Mouse (Mus musculus) liver, embryonic 11.5 days (tissue): Measurements from ENCODE around the gene Gm28305. TPM values are rescaled to one million over a fixed set of nuclear protein-coding genes. Genes with fewer than 3 reads are reported as not detected.
A peak's percentile ranks its signal among the peaks of the same experiment; 100 is the strongest.

Experiments
- ATAC-seq: fragments of 200-750 bp; cut with Nextera tagmentation; replicated peaks from 2 replicates; pipeline ENCODE4 v1.8.0; 2017; ENCODE audit warnings: moderate number of reproducible peaks, mild to moderate bottlenecking, moderate TSS enrichment, moderate library complexity; ENCODE audit not compliant: low FRiP score
- DNase-seq: peaks from one replicate; pipeline ENCODE4 v3.0.0-alpha.2; 2017; ENCODE audit warnings: low spot score
- H3K27ac ChIP-seq: fragments of 300-500 bp; sonication (generic); 2 replicates; pipeline ENCODE4 v1.5.1; 2014; ENCODE audit warnings: mild to moderate bottlenecking, low read depth, low read length, control low read depth
- H3K27me3 ChIP-seq: fragments of 300-500 bp; sonication (generic); replicated peaks from 2 replicates; pipeline ENCODE4 v1.6.1; 2014; ENCODE audit warnings: low read length, mixed read lengths; ENCODE audit not compliant: control insufficient read depth, insufficient read depth
- H3K36me3 ChIP-seq: fragments of 300-500 bp; sonication (generic); 2 replicates; pipeline ENCODE4 v1.6.1; 2014; ENCODE audit warnings: mild to moderate bottlenecking, low read length, moderate library complexity, mixed read lengths; ENCODE audit not compliant: control insufficient read depth, insufficient read depth
- H3K4me1 ChIP-seq: fragments of 300-500 bp; sonication (generic); replicated peaks from 2 replicates; pipeline ENCODE4 v1.6.1; 2014; ENCODE audit warnings: low read length, mixed read lengths; ENCODE audit not compliant: control insufficient read depth, insufficient read depth
- H3K4me2 ChIP-seq: fragments of 300-500 bp; sonication (generic); 2 replicates; pipeline ENCODE4 v1.6.1; 2014; ENCODE audit warnings: mild to moderate bottlenecking, control low read depth, moderate library complexity
- H3K4me3 ChIP-seq: fragments of 300-500 bp; sonication (generic); 2 replicates; pipeline ENCODE4 v1.5.1; 2014; ENCODE audit warnings: low read depth, low read length, control low read depth
- H3K9ac ChIP-seq: fragments of 300-500 bp; sonication (generic); 2 replicates; pipeline ENCODE4 v1.6.1; 2014; ENCODE audit warnings: low read depth, low read length, control low read depth
- H3K9me3 ChIP-seq: fragments of 300-500 bp; sonication (generic); 2 replicates; pipeline ENCODE4 v1.6.1; 2016; ENCODE audit warnings: low read length, inconsistent platforms, mixed read lengths; ENCODE audit not compliant: control insufficient read depth
- WGBS: fragments of 180-500 bp; shearing (Covaris S2); extraction: QIAGEN DNeasy Blood & Tissue Kit; methylation state at CpG from one replicate; pipeline ENCODE4 v1.1.7; 2014; 5-methylcytosine and 5-hydroxymethylcytosine counted together
- polyA plus RNA-seq: library from polyadenylated mRNA; unstranded; fragments of >200 nt; fragmentation: Nextera tagmentation; extraction: Ambion mirVana; gene quantifications from 2 replicates; pipeline ENCODE4 v1.2.1, GENCODE M21; 2014

Gm28305 gene
- not detected in 2 replicates for polyA plus RNA-seq

DNA sequence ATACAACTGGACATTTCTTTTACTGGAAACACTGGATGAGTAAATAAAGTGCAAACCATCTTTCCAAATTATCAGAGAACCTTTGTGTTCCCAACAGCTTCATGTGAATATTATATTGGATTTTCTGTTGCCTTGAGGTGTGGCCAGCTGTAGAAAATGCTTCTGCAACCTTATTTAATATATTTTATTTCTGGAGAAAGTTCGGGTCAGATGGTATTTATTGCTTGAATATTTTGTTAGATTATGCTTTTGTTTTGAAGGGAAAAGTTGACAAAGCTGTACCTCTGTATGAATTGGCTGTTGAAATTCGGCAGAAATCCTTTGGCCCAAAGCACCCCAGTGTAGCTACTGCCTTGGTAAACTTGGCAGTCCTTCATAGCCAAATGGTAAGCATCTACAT, at the start of gene Gm28305:
TSS of gene Gm28305 (plus strand) at position 301 of the 400 bp plus-strand sequence.
- Histone ChIP-seq H3K4me3 (no peak within 1 kb of the TSS), H3K36me3 (peaks cover 2% of the 10 kb centered on the region; the same call in 1 of the 2 replicates)
- WGBS = 59% methylated on average over 2 of the region's 2 CpGs

DNA sequence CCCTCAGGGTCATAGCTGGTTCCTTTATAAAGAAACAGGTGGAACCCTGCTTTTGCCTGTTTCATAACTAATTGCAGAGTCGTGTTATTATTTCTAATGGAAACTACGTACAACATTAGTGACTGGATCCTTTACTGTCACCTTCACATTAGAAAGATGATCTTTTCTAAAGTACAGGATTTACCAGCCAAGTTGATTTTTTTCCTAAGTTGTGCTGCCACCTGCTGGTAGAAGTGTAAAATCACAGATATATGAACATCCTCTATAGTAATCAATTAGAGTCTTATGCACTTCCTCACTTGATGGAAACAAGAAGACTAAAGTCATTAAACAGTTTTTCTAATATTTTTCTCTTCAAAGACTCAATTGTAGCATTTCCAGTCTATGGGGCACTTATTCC, 44.0 kb upstream of the Gm28305 start:
- no peak overlapping the region for H3K9ac ChIP-seq
- H3K27me3 ChIP-seq = no peaks in the 10 kb centered on the region
- DNase-seq (no peak), ATAC-seq (no peak)
- H3K9me3 ChIP-seq = no peaks in the 10 kb centered on the region
- no peak overlapping the region for H3K27ac ChIP-seq
- no peaks in the 10 kb centered on the region for H3K36me3 ChIP-seq
- H3K4me1 ChIP-seq = 0 out of 2 replicates have a peak, but pooled peaks cover 6% of the 10 kb centered on the region
- no peak overlapping the region for H3K4me3 ChIP-seq
- 10% methylated on average over 2 of the region's 2 CpGs for WGBS
- no peak overlapping the region for H3K4me2 ChIP-seq

More for the DNA sequence above, at the start of gene Gm28305:
- no peak within 1 kb of the TSS for H3K27ac ChIP-seq
- ATAC-seq (no peak), DNase-seq (no peak)
- no peaks in the 10 kb centered on the region for H3K9me3 ChIP-seq
- H3K9ac ChIP-seq = no peak within 1 kb of the TSS
- H3K4me2 ChIP-seq = no peak within 1 kb of the TSS
- H3K27me3 ChIP-seq = no peaks in the 10 kb centered on the region
- H3K4me1 ChIP-seq = no peaks in the 10 kb centered on the region

DNA sequence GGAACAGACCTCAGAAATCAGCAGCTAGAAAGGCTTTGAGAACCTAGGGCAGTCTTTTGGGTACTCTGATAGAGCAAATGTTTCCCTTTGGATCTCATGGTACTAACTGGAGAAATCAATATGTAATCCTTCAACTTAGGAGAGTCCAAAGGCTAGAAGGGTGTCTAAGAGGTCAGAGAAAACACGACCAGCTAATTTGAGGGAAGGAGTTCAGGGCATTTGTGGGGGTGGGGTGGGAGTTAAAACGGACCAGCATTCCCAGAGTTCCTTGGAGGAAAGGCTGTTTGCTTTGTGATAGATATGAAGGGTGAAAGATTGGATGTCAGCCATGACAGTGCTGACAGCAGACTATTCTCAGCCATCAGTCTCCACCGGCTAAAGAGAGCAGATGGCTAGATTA, 39.9 kb upstream of the Gm28305 start:
- Histone ChIP-seq H3K4me2 (no peak overlapping the region), H3K4me1 (0 out of 2 replicates have a peak, but pooled peaks cover 6% of the 10 kb centered on the region), H3K27ac (no peak overlapping the region), H3K27me3 (no peaks in the 10 kb centered on the region; the same call in 1 of the 2 replicates), H3K9ac (no peak overlapping the region), H3K36me3 (no peaks in the 10 kb centered on the region), H3K9me3 (no peaks in the 10 kb centered on the region), H3K4me3 (no peak overlapping the region)
- DNase-seq (no peak), ATAC-seq (no peak)
- WGBS = 29% methylated on average over 3 of the region's 3 CpGs

DNA sequence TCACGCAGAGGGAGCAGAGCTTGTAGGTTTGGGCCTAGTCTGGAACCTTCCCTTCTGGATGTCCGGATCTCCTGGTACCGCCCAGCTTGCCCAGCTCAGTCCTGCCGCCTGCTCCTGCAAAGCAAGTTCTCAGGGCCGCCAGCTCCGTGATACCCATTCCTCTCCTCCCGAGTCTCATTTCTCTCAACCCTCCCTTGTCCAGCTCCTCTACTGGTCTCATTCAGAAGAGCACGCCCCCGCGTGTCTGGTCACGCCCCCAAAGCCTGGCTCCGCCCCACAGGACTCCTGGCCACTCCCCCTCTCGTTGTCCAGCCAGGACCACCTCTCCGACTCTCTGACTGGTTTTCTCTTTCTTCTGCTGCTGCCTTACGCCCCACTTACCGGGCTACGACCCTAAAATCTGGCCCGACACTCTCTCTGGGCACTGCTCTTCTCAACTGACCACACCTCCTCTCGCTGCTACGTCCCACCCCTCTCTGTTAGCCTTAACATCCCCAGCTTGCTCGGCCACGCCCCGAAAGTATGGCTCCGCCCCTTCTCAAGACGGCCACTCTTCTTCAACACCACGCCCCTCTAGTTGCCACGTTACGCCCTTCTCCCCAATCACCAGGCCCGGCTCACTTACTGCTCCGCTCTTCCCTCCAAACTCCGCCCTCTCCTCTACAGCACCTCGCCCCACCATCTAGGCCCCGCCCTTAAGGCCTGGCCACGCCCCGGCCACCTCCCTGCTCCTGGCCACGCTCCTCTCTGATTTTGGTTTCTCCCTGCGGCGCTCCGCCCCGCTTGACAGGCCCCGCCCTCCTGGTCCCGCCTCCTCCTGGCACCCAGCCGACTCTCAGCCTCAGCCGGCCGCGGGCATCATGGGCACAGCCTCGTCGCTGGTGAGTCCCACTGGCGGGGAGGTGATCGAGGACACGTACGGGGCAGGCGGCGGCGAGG, 38.3 kb upstream of the Gm28305 start, which contains the start of gene Nphp3:
TSS of gene Nphp3 (plus strand) at position 624 of the 939 bp plus-strand sequence.
- Histone ChIP-seq H3K4me1 (0 out of 2 replicates have a peak, but pooled peaks cover 6% of the 10 kb centered on the region), H3K36me3 (0 out of 2 replicates have a peak, but pooled peaks cover 2% of the 10 kb centered on the region), H3K4me3 (peak within 1 kb of the TSS; percentile 68), H3K27me3 (no peaks in the 10 kb centered on the region; the same call in 1 of the 2 replicates), H3K4me2 (peak within 1 kb of the TSS; percentile 97), H3K27ac (peak within 1 kb of the TSS; percentile 74; the same call in 1 of the 2 replicates), H3K9ac (peak within 1 kb of the TSS; percentile 66), H3K9me3 (no peaks in the 10 kb centered on the region)
- DNase-seq = peak; percentile 98
- ATAC-seq = peak; percentile 97
- WGBS = under 1% methylated on average over 54 of the region's 55 CpGs

DNA sequence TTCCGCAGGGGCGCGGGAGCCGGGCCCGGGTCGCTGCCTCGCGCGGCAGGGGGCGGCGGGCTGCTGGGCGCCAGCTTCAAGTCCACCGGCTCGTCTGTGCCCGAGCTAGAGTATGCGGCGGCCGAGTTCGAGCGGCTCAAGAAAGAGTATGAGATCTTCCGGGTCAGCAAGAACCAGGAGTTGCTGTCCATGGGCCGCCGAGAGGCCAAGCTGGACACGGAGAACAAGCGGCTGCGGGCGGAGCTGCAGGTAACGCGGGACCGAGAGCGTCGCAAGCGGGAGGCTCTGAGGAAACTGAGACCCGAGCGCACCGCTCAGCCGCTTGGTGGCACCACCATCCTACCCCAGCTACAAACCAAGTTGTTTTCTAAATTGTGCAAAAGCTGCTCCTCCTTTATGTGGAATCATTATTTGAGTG, 37.5 kb upstream of the Gm28305 start:
- Histone ChIP-seq H3K27ac (peak overlapping the region; percentile 19; the same call in 1 of the 2 replicates), H3K36me3 (0 out of 2 replicates have a peak, but pooled peaks cover 2% of the 10 kb centered on the region), H3K27me3 (no peaks in the 10 kb centered on the region; the same call in 1 of the 2 replicates), H3K4me3 (peak overlapping the region; percentile 68), H3K4me2 (peak overlapping the region; percentile 97), H3K9me3 (no peaks in the 10 kb centered on the region), H3K4me1 (0 out of 2 replicates have a peak, but pooled peaks cover 6% of the 10 kb centered on the region), H3K9ac (peak overlapping the region; percentile 66)
- ATAC-seq (peak; percentile 32), DNase-seq (peak; percentile 76)
- under 1% methylated on average over 37 of the region's 37 CpGs for WGBS

DNA sequence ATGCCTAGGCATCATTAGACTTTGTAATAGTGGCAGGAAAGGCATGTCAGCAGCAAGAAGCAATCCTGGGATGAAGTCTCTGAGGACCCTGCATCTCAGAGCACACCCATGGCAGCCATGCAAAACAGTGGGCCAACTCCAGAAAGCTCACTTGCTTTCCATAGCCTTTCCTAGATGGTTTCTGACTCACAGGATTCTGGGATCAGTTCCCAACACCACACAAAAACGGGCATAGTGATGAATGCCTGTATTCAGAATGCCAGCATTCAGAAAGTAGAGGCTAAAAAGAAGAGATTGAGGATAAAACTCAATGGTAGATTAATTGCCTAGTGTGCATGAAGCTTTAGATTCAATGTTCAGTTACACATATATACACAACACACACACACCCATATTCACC, 25.9 kb upstream of the Gm28305 start:
- H3K4me2 ChIP-seq = no peak overlapping the region
- H3K9ac ChIP-seq = no peak overlapping the region
- H3K9me3 ChIP-seq = no peaks in the 10 kb centered on the region
- no peaks in the 10 kb centered on the region for H3K27me3 ChIP-seq
- no peak overlapping the region for H3K27ac ChIP-seq
- H3K4me1 ChIP-seq = no peaks in the 10 kb centered on the region
- ATAC-seq = no peak
- no peak for DNase-seq
- H3K36me3 ChIP-seq = peaks cover 3% of the 10 kb centered on the region; the same call in 1 of the 2 replicates
- WGBS = 50% methylated on average over 1 of the region's 1 CpGs
- H3K4me3 ChIP-seq = no peak overlapping the region

DNA sequence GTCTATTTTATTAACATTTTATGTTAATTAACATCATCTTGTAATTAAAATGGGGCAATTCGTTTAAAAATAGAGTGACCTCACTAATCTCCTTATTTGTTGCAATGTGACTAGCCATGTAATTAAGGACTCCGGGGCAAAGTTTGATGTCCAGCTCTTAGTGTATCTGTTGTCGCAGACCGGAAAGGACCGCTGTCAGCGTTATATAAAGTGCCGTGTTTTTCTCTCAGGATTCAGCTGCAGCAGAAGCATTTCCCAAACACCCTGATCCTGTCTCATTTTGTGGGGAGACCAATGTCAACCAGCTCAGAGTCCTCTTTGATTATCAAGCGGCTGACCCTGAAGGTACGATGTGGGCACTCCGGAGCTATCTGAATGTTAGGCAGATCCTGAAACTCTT, 19.4 kb upstream of the Gm28305 start:
- WGBS = 91% methylated on average over 10 of the region's 10 CpGs
- Histone ChIP-seq H3K4me3 (no peak overlapping the region), H3K9me3 (no peaks in the 10 kb centered on the region), H3K27ac (no peak overlapping the region), H3K27me3 (no peaks in the 10 kb centered on the region), H3K9ac (no peak overlapping the region), H3K4me1 (no peaks in the 10 kb centered on the region), H3K4me2 (no peak overlapping the region), H3K36me3 (no peaks in the 10 kb centered on the region; the same call in 1 of the 2 replicates)
- ATAC-seq = no peak
- no peak for DNase-seq

DNA sequence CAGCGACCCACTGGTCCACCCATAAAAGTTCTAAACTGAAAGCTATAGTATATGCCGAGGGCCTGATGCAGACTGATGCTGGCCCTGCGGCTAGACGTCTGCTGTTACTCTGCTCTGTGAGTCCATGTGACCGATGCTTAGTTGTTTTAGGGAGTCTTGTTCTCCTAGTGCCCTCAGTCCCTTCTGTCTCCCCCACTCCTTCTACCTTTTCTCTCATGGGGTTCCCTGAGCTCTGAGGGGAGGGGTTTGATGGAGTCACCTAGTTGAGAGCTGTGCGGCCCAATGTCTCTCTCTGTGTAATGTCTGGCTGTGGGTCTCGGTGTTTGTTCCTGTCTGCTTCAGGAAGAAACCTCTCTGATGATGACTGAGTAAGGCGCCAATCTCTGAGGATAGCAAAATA, 13.3 kb upstream of the Gm28305 start:
- peaks cover 5% of the 10 kb centered on the region for H3K36me3 ChIP-seq
- no peak overlapping the region for H3K9ac ChIP-seq
- no peak overlapping the region for H3K4me2 ChIP-seq
- no peaks in the 10 kb centered on the region for H3K4me1 ChIP-seq
- no peak overlapping the region for H3K27ac ChIP-seq
- H3K4me3 ChIP-seq = no peak overlapping the region
- no peaks in the 10 kb centered on the region for H3K9me3 ChIP-seq
- no peak for ATAC-seq
- no peaks in the 10 kb centered on the region for H3K27me3 ChIP-seq
- 93% methylated on average over 8 of the region's 8 CpGs for WGBS
- DNase-seq = no peak
